Mouse (Mus musculus): Measurements from ENCODE around the gene Abcc4. TPM values are rescaled to one million over a fixed set of nuclear protein-coding genes. Genes with fewer than 3 reads are reported as not detected.
A peak's percentile ranks its signal among the peaks of the same experiment; 100 is the strongest.

Abcc4 gene
- total RNA-seq, 2 experiments from 2014 or later = 7.7 to 9.2 TPM

DNA sequence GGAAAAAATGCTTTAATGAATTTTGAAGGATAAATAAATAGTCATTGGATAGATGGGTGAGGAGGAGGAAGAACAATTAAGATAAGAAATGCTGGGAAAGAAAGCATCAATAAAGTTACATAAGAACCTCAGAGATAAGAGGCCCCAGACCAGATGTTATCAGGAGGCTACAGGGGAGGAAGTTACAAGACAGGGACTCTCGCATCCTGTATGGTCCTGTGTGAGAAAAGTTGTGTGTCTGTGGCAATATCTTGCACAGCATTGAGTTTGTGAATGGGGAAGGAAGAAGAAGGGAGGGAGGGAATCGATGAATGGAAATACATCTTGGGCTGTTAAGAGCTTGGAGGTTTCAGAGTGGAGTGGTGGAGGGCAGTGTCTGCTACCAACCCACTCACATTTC, 240.7 kb downstream of the Abcc4 start:
- no peak for DNase-seq (ENCODE audit: extremely low spot score in 1 of 2, low spot score in 1 of 2)

GRCm38 (mm10) chr14:118464401-118464800, 241.6 kb downstream of the Abcc4 start:
- DNase-seq (ENCODE audit: extremely low spot score in 1 of 2, low spot score in 1 of 2) = no peak

DNA sequence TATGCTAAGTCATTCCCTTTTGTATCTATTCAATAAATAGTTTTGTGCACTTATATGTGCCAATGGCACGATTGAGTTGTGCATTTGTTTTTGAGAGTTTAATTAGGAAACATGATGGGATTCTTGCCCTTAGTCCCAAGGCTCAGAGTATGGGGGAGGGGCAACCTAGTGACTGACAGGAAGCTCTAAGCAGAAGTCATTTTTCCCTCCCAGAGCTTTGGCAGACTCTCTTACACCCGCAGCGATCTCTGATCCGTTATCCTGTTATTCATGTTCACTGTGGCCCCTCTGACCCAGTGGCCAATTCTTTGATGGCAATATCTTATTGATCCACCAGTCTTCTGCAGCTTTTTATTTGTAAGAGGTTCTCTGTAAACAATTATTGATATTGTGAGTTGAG, 253.4 kb downstream of the Abcc4 start:
- no peak for DNase-seq (ENCODE audit: extremely low spot score in 1 of 2, low spot score in 1 of 2)

DNA sequence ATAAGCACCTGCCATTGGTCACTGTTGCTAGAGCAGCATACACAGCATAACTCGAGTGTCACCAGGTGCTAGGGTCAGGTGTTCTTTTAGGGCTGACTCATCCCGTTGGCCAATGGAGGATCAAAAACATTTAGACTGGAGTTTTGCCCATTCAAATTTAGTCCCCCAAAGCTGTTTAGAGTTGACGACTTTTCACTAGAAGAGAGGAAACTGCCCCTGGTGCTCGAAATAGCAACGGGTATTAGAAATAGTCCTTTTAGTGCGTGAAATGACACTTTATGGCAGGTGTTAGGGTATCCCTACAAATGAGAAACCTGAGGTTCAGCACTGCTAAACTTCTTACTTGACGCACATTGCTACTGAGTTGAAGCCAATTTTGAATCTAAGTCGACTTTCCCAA, 265.9 kb downstream of the Abcc4 start:
- DNase-seq (ENCODE audit: extremely low spot score in 1 of 2, low spot score in 1 of 2) = no peak

DNA sequence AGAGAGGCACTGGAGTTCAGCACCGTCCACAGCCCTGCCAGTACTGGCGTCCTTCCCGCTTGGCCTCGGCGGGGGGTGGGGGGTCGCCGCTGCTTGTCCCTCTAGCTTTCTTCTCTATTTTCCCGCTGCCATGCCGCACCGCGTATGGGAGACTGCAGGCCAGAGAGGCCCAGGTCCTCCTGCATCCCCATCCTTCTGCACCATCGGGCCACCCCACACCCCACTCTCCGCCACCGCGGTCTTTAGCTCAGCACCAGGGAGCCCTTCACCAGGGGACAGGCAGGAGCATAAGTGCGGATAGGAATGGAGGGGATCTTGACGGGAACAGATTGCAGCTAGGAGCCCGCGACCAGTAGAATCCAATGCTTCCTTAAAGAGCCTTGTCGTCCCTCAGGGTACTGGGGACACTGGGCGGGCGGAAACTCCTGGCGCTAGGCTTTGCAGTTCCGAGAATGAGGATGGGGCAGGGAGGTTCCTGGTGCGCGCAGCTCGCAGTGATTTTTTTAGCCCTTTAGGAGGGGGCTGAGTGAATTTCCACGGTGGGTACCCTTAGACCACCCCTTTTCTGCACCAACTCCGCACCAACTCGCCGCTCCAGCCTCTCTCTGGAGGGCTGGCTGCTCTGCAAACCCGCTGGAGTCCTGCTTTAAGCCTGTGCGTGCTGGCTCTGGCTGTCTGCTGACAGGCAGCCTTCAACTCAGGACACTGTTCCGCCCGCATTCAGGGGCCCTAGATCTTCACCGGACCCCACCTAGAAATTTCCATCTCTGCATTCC, 268.7 kb downstream of the Abcc4 start:
- peak; percentile 20 to 27 for DNase-seq (ENCODE audit: extremely low spot score in 1 of 2, low spot score in 1 of 2)

GRCm38 (mm10) chr14:118436791-118437155, 269.2 kb downstream of the Abcc4 start:
- peak; percentile 10 to 19 for DNase-seq (ENCODE audit: extremely low spot score in 1 of 2, low spot score in 1 of 2)

DNA sequence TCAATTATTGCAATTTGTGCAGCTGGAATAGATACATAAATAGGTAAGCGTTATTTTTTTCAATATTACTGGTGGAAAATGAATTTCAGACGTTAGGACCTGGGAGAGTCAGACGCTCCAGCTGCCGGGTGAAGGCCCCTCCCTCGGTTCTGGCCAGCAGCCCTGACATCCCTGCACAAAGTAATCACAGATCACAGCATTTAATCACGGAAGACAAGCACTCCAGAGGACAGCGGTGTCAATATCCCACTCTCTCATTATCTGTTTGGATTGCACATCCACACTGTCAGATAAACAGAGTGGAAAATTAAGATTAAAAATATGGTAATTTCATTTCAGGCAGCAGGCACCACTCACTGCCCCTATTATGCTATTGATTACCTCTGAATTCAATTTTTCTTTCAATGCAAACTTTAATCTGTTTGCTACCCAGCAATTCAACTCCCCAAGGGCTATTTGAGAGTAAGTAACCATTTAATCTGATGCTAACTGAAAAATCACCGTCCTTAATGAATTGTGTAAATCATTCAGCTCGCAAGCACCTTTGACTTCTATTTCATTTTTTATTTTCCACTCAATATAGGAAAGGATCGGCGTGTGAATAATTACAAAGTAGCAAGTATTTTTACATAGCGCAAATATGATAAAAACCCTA, 270.2 kb downstream of the Abcc4 start:
- DNase-seq (ENCODE audit: extremely low spot score in 1 of 2, low spot score in 1 of 2) = no peak

DNA sequence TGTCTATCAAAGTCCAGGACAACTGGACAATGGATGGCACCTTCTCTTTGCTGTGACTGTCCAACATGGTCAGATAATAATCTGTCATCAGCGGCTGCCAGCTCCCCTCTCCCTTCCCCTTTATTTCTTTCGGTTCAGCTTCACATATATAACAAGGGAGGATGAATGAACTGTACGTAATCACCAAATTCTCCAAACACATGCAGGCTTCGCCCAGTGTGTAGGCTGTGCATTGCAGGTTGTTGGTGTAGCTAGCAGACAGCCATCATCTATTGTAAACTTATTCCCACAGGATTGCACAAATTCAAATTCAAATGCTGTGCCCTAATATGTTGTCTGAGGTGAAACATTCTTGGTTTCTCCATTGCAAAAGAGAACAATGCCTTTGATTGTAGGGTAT, 271.2 kb downstream of the Abcc4 start:
- no peak for DNase-seq (ENCODE audit: extremely low spot score in 1 of 2, low spot score in 1 of 2)

GRCm38 (mm10) chr14:118433848-118434247, 272.2 kb downstream of the Abcc4 start:
- no peak for DNase-seq (ENCODE audit: extremely low spot score in 1 of 2, low spot score in 1 of 2)

Small RNA genes lying within 50 kb of the gene (microRNA-seq; reads per million reads assigned to microRNA genes)
- 0 reads per million in 2 experiments for gene Mir6391

Other genes starting within 250 kb of the Abcc4 start
- gene Cldn10, start 81.7 kb upstream of the Abcc4 start, total RNA-seq (2021) = 10 to 100 TPM; 32.4 to 34.3 TPM
- 100 to 1,000 TPM in 1 of 2 experiments, 10 to 100 TPM in 1; 91.1 to 112 TPM for gene Dzip1, start 219.2 kb upstream of the Abcc4 start, total RNA-seq (2021)
- 10 to 100 TPM; 32.0 to 37.3 TPM for gene Dnajc3, start 231.8 kb upstream of the Abcc4 start, total RNA-seq (2021)